Mouse (Mus musculus) limb, embryonic 10.5 days (tissue): Measurements from ENCODE around the gene Rpl23. TPM values are rescaled to one million over a fixed set of nuclear protein-coding genes. Genes with fewer than 3 reads are reported as not detected.

ENCODE experiments used
- DNase-seq: peaks from one replicate; pipeline ENCODE4 v3.0.0-alpha.2; 2017; ENCODE audit warnings: low spot score
- H3K27ac ChIP-seq: fragments of 300-500 bp; sonication (generic); 2 replicates; pipeline ENCODE4 v1.5.1; 2016; ENCODE audit warnings: mild to moderate bottlenecking
- H3K27me3 ChIP-seq: fragments of 300-500 bp; sonication (generic); 2 replicates; pipeline ENCODE4 v1.6.1; 2016; ENCODE audit warnings: low read depth, mild to moderate bottlenecking; ENCODE audit not compliant: poor library complexity, severe bottlenecking
- H3K36me3 ChIP-seq: fragments of 300-500 bp; sonication (generic); 2 replicates; pipeline ENCODE4 v1.6.1; 2016; ENCODE audit warnings: mild to moderate bottlenecking, moderate library complexity
- H3K4me1 ChIP-seq: fragments of 300-500 bp; sonication (generic); 2 replicates; pipeline ENCODE4 v1.6.1; 2016
- H3K4me3 ChIP-seq: fragments of 300-500 bp; sonication (generic); 2 replicates; pipeline ENCODE4 v1.5.1; 2016; ENCODE audit warnings: mild to moderate bottlenecking, moderate library complexity
- H3K9me3 ChIP-seq: fragments of 300-500 bp; sonication (generic); replicated peaks from 2 replicates; pipeline ENCODE4 v1.6.1; 2016; ENCODE audit warnings: mild to moderate bottlenecking
- WGBS: fragments of 180-500 bp; shearing (Covaris S2); methylation state at CpG from one replicate; pipeline ENCODE4 v1.1.7; 2016; 5-methylcytosine and 5-hydroxymethylcytosine counted together
- polyA plus RNA-seq: library from polyadenylated mRNA; unstranded; fragments of >200 nt; fragmentation: Nextera tagmentation; extraction: Ambion mirVana; gene quantifications from 2 replicates; pipeline ENCODE4 v1.2.1, GENCODE M21; 2016

Gene Rpl23
- polyA plus RNA-seq, 1 experiment from 2014 or later, result 449 TPM

- WGBS, result under 1% methylated on average over 38 of the region's 38 CpGs
- H3K4me3 ChIP-seq, result peak within 1 kb of the TSS; percentile 98
- H3K4me1 ChIP-seq, result peaks cover 16% of the 10 kb centered on the region
- peaks cover 34% of the 10 kb centered on the region for H3K36me3 ChIP-seq
- peak within 1 kb of the TSS; percentile 86 for H3K27ac ChIP-seq
- DNase-seq, result peak; percentile 96
- no peaks in the 10 kb centered on the region for H3K27me3 ChIP-seq
- H3K9me3 ChIP-seq, result no peaks in the 10 kb centered on the region
Measured at GRCm38 (mm10) chr11:97766154-97766881, 15.9 kb downstream of the Rpl23 start, which contains the start of gene Cwc25. Gene Cwc25, minus strand, starts transcription at chr11:97766556.

GRCm38 (mm10) chr11:97761638-97762037 lies 20.6 kb downstream of the Rpl23 start:
- no peak for DNase-seq
- Histone ChIP-seq H3K9me3 (no peaks in the 10 kb centered on the region), H3K4me3 (no peak overlapping the region), H3K27ac (no peak overlapping the region), H3K27me3 (no peaks in the 10 kb centered on the region), H3K4me1 (peaks cover 16% of the 10 kb centered on the region), H3K36me3 (peaks cover 81% of the 10 kb centered on the region)

- no peak overlapping the region for H3K27ac ChIP-seq
- peaks cover 97% of the 10 kb centered on the region for H3K36me3 ChIP-seq
- no peak overlapping the region for H3K4me3 ChIP-seq
- no peaks in the 10 kb centered on the region for H3K27me3 ChIP-seq
- 88% methylated on average over 6 of the region's 6 CpGs for WGBS
- no peak for DNase-seq
- H3K4me1 ChIP-seq, result no peaks in the 10 kb centered on the region
- no peaks in the 10 kb centered on the region for H3K9me3 ChIP-seq
Measured at GRCm38 (mm10) chr11:97758942-97759341, 23.3 kb downstream of the Rpl23 start.

GRCm38 (mm10) chr11:97758125-97758524 lies 24.1 kb downstream of the Rpl23 start:
- H3K9me3 ChIP-seq, result no peaks in the 10 kb centered on the region
- no peaks in the 10 kb centered on the region for H3K27me3 ChIP-seq
- H3K4me3 ChIP-seq, result no peak overlapping the region
- H3K36me3 ChIP-seq, result peaks cover 98% of the 10 kb centered on the region
- H3K27ac ChIP-seq, result no peak overlapping the region
- DNase-seq, result no peak
- 95% methylated on average over 1 of the region's 1 CpGs for WGBS
- H3K4me1 ChIP-seq, result no peaks in the 10 kb centered on the region

- Histone ChIP-seq H3K4me1 (no peaks in the 10 kb centered on the region), H3K36me3 (peaks cover 96% of the 10 kb centered on the region), H3K27me3 (no peaks in the 10 kb centered on the region), H3K4me3 (no peak overlapping the region), H3K9me3 (0 out of 2 replicates have a peak, but pooled peaks cover 3% of the 10 kb centered on the region), H3K27ac (no peak overlapping the region)
- DNase-seq, result no peak
- 96% methylated on average over 8 of the region's 8 CpGs for WGBS
Measured at GRCm38 (mm10) chr11:97753277-97753676, 29.0 kb downstream of the Rpl23 start.

GRCm38 (mm10) chr11:97748496-97748895 lies 33.7 kb downstream of the Rpl23 start:
- H3K36me3 ChIP-seq, result peaks cover 74% of the 10 kb centered on the region
- WGBS, result 90% methylated on average over 5 of the region's 5 CpGs
- no peak for DNase-seq
- H3K4me3 ChIP-seq, result no peak overlapping the region
- 0 out of 2 replicates have a peak, but pooled peaks cover 3% of the 10 kb centered on the region for H3K9me3 ChIP-seq
- no peaks in the 10 kb centered on the region for H3K27me3 ChIP-seq
- no peak overlapping the region for H3K27ac ChIP-seq
- peaks cover 10% of the 10 kb centered on the region for H3K4me1 ChIP-seq

- peaks cover 67% of the 10 kb centered on the region for H3K36me3 ChIP-seq
- 96% methylated on average over 8 of the region's 8 CpGs for WGBS
Measured at GRCm38 (mm10) chr11:97747773-97748172, 34.5 kb downstream of the Rpl23 start.

GRCm38 (mm10) chr11:97745331-97745721 lies 36.9 kb downstream of the Rpl23 start:
- WGBS, result 13% methylated on average over 13 of the region's 13 CpGs
- H3K36me3 ChIP-seq, result peaks cover 44% of the 10 kb centered on the region
- H3K4me1 ChIP-seq, result peaks cover 27% of the 10 kb centered on the region
- H3K9me3 ChIP-seq, result no peaks in the 10 kb centered on the region
- H3K4me3 ChIP-seq, result peak overlapping the region; percentile 94
- H3K27me3 ChIP-seq, result no peaks in the 10 kb centered on the region
- DNase-seq, result no peak
- H3K27ac ChIP-seq, result peak overlapping the region; percentile 97

More at GRCm38 (mm10) chr11:97747773-97748172, 34.5 kb downstream of the Rpl23 start:
- Histone ChIP-seq H3K27ac (no peak overlapping the region), H3K9me3 (0 out of 2 replicates have a peak, but pooled peaks cover 3% of the 10 kb centered on the region), H3K4me3 (no peak overlapping the region), H3K4me1 (peaks cover 18% of the 10 kb centered on the region), H3K27me3 (no peaks in the 10 kb centered on the region)
- no peak for DNase-seq

- WGBS, result under 1% methylated on average over 56 of the region's 57 CpGs
- H3K4me3 ChIP-seq, result peak overlapping the region; percentile 94
- H3K4me1 ChIP-seq, result peaks cover 32% of the 10 kb centered on the region
- DNase-seq, result peak; percentile 100
- H3K36me3 ChIP-seq, result peaks cover 39% of the 10 kb centered on the region
- peak overlapping the region; percentile 97 for H3K27ac ChIP-seq
- H3K9me3 ChIP-seq, result no peaks in the 10 kb centered on the region
- no peaks in the 10 kb centered on the region for H3K27me3 ChIP-seq
Measured at GRCm38 (mm10) chr11:97744718-97745330, 37.4 kb downstream of the Rpl23 start.

- Histone ChIP-seq H3K27me3 (no peaks in the 10 kb centered on the region), H3K9me3 (no peaks in the 10 kb centered on the region), H3K36me3 (peaks cover 32% of the 10 kb centered on the region), H3K4me3 (peak within 1 kb of the TSS; percentile 94), H3K27ac (peak within 1 kb of the TSS; percentile 97), H3K4me1 (peaks cover 33% of the 10 kb centered on the region)
- no peak for DNase-seq
- 1% methylated on average over 62 of the region's 63 CpGs for WGBS
Measured at GRCm38 (mm10) chr11:97744063-97744717, 38.0 kb downstream of the Rpl23 start, which contains the start of gene Pip4k2b. Gene Pip4k2b, minus strand, starts transcription at chr11:97744704.

GRCm38 (mm10) chr11:97743423-97743822 lies 38.8 kb downstream of the Rpl23 start:
- WGBS, result 53% methylated on average over 9 of the region's 9 CpGs

GRCm38 (mm10) chr11:97742591-97742990 lies 39.6 kb downstream of the Rpl23 start:
- WGBS, result 90% methylated on average over 9 of the region's 9 CpGs
- H3K4me1 ChIP-seq, result peaks cover 38% of the 10 kb centered on the region
- no peak for DNase-seq
- no peaks in the 10 kb centered on the region for H3K9me3 ChIP-seq
- peak overlapping the region; percentile 94 for H3K4me3 ChIP-seq
- H3K27me3 ChIP-seq, result no peaks in the 10 kb centered on the region
- peaks cover 21% of the 10 kb centered on the region for H3K36me3 ChIP-seq
- peak overlapping the region; percentile 97; the same call in 1 of the 2 replicates for H3K27ac ChIP-seq

More at GRCm38 (mm10) chr11:97743423-97743822, 38.8 kb downstream of the Rpl23 start:
- H3K27ac ChIP-seq, result peak overlapping the region; percentile 97
- H3K4me1 ChIP-seq, result peaks cover 33% of the 10 kb centered on the region
- no peak for DNase-seq
- peaks cover 30% of the 10 kb centered on the region for H3K36me3 ChIP-seq
- H3K9me3 ChIP-seq, result no peaks in the 10 kb centered on the region
- no peaks in the 10 kb centered on the region for H3K27me3 ChIP-seq
- H3K4me3 ChIP-seq, result peak overlapping the region; percentile 94

- H3K36me3 ChIP-seq, result peaks cover 17% of the 10 kb centered on the region
- DNase-seq, result no peak
- H3K27ac ChIP-seq, result no peak overlapping the region
- H3K9me3 ChIP-seq, result no peaks in the 10 kb centered on the region
- H3K4me1 ChIP-seq, result peaks cover 38% of the 10 kb centered on the region
- H3K27me3 ChIP-seq, result no peaks in the 10 kb centered on the region
- H3K4me3 ChIP-seq, result no peak overlapping the region
- 94% methylated on average over 5 of the region's 5 CpGs for WGBS
Measured at GRCm38 (mm10) chr11:97742157-97742556, 40.1 kb downstream of the Rpl23 start.
